Mouse (Mus musculus) hindbrain, embryonic 12.5 days (tissue): ENCODE measurements around the gene Fam222b. TPM values are rescaled to one million over a fixed set of nuclear protein-coding genes. Genes with fewer than 3 reads are reported as not detected.
A peak's percentile ranks its signal among the peaks of the same experiment; 100 is the strongest.
"Not testable (repeated sequence)": the region's sequence is repeated elsewhere in the genome, so short reads cannot be mapped to it uniquely, and the experiment has no call there.

Experiments
- ATAC-seq: fragments of 200-750 bp; cut with Nextera tagmentation; 2 replicates; pipeline ENCODE4 v1.8.0; 2017; ENCODE audit warnings: moderate TSS enrichment; ENCODE audit not compliant: low FRiP score
- H3K27ac ChIP-seq: fragments of 300-500 bp; sonication (generic); 2 replicates; pipeline ENCODE4 v1.5.1; 2016; ENCODE audit warnings: mild to moderate bottlenecking
- H3K27me3 ChIP-seq: fragments of 300-500 bp; sonication (generic); 2 replicates; pipeline ENCODE4 v1.6.1; 2016; ENCODE audit warnings: mild to moderate bottlenecking
- H3K36me3 ChIP-seq: fragments of 300-500 bp; sonication (generic); 2 replicates; pipeline ENCODE4 v1.6.1; 2016; ENCODE audit warnings: mild to moderate bottlenecking
- H3K4me1 ChIP-seq: fragments of 300-500 bp; sonication (generic); 2 replicates; pipeline ENCODE4 v1.6.1; 2016
- H3K4me2 ChIP-seq: fragments of 300-500 bp; sonication (generic); replicated peaks from 2 replicates; pipeline ENCODE4 v1.6.1; 2016; ENCODE audit warnings: mild to moderate bottlenecking
- H3K4me3 ChIP-seq: fragments of 300-500 bp; sonication (generic); 2 replicates; pipeline ENCODE4 v1.5.1; 2016; ENCODE audit warnings: mild to moderate bottlenecking
- H3K9ac ChIP-seq: fragments of 300-500 bp; sonication (generic); 2 replicates; pipeline ENCODE4 v1.6.1; 2016; ENCODE audit warnings: mild to moderate bottlenecking, moderate library complexity
- H3K9me3 ChIP-seq: fragments of 300-500 bp; sonication (generic); replicated peaks from 2 replicates; pipeline ENCODE4 v1.6.1; 2016; ENCODE audit warnings: mild to moderate bottlenecking
- WGBS: fragments of 180-500 bp; shearing (Covaris S2); methylation state at CpG from one replicate; pipeline ENCODE4 v1.1.7; 2016; 5-methylcytosine and 5-hydroxymethylcytosine counted together
- polyA plus RNA-seq: library from polyadenylated mRNA; unstranded; fragments of >200 nt; fragmentation: Nextera tagmentation; extraction: Ambion mirVana; gene quantifications from 2 replicates; pipeline ENCODE4 v1.2.1, GENCODE M21; 2016

Fam222b gene
- polyA plus RNA-seq, 1 experiment from 2014 or later: 24.3 TPM

- H3K27me3 ChIP-seq: no peaks in the 10 kb centered on the region
- peaks cover 22% of the 10 kb centered on the region for H3K36me3 ChIP-seq
- H3K9me3 ChIP-seq: no peaks in the 10 kb centered on the region
- peak overlapping the region; percentile 53 for H3K4me3 ChIP-seq
- H3K9ac ChIP-seq: peak overlapping the region; percentile 73
- H3K4me2 ChIP-seq: peak overlapping the region; percentile 90
- H3K4me1 ChIP-seq: peaks cover 58% of the 10 kb centered on the region
- 32% methylated on average over 8 of the region's 8 CpGs for WGBS
- H3K27ac ChIP-seq: peak overlapping the region; percentile 90; the same call in 1 of the 2 replicates
- no peak for ATAC-seq
These were observed 85.1 kb downstream of the Fam222b start for GRCm38 (mm10) chr11:78179438-78179999.

GRCm38 (mm10) chr11:78180081-78180761, 85.8 kb downstream of the Fam222b start:
- H3K9me3 ChIP-seq: no peaks in the 10 kb centered on the region
- ATAC-seq: no peak
- H3K9ac ChIP-seq: no peak overlapping the region
- H3K27me3 ChIP-seq: no peaks in the 10 kb centered on the region
- WGBS: 76% methylated on average over 6 of the region's 6 CpGs
- no peak overlapping the region for H3K4me3 ChIP-seq
- H3K27ac ChIP-seq: no peak overlapping the region
- peaks cover 58% of the 10 kb centered on the region for H3K4me1 ChIP-seq
- H3K36me3 ChIP-seq: peaks cover 22% of the 10 kb centered on the region
- H3K4me2 ChIP-seq: peak overlapping the region; percentile 90; the same call in 1 of the 2 replicates

- H3K27ac ChIP-seq: no peak overlapping the region
- H3K9ac ChIP-seq: peak overlapping the region; percentile 92
- no peaks in the 10 kb centered on the region for H3K9me3 ChIP-seq
- H3K4me1 ChIP-seq: peaks cover 52% of the 10 kb centered on the region
- ATAC-seq: no peak
- H3K4me3 ChIP-seq: peak overlapping the region; percentile 76
- WGBS: 44% methylated on average over 2 of the region's 2 CpGs
- peak overlapping the region; percentile 76 for H3K4me2 ChIP-seq
- peaks cover 22% of the 10 kb centered on the region for H3K36me3 ChIP-seq
- H3K27me3 ChIP-seq: no peaks in the 10 kb centered on the region
These were observed 87.4 kb downstream of the Fam222b start for GRCm38 (mm10) chr11:78181830-78182357.

GRCm38 (mm10) chr11:78182450-78182849, 88.0 kb downstream of the Fam222b start:
- 10% methylated on average over 7 of the region's 7 CpGs for WGBS
- Histone ChIP-seq H3K4me2 (peak overlapping the region; percentile 76), H3K9me3 (no peaks in the 10 kb centered on the region), H3K36me3 (peaks cover 22% of the 10 kb centered on the region), H3K27ac (peak overlapping the region; percentile 95), H3K4me3 (peak overlapping the region; percentile 76), H3K9ac (peak overlapping the region; percentile 92), H3K4me1 (peaks cover 46% of the 10 kb centered on the region), H3K27me3 (no peaks in the 10 kb centered on the region)
- no peak for ATAC-seq

GRCm38 (mm10) chr11:78182961-78183844, 88.7 kb downstream of the Fam222b start, which contains the start of gene Rpl23a:
Gene Rpl23a (minus strand): TSS chr11:78183584.
- H3K4me3 ChIP-seq: peak within 1 kb of the TSS; percentile 76
- under 1% methylated on average over 38 of the region's 38 CpGs for WGBS
- H3K36me3 ChIP-seq: peaks cover 22% of the 10 kb centered on the region
- H3K27me3 ChIP-seq: no peaks in the 10 kb centered on the region
- H3K4me1 ChIP-seq: peaks cover 44% of the 10 kb centered on the region
- peak within 1 kb of the TSS; percentile 76 for H3K4me2 ChIP-seq
- H3K27ac ChIP-seq: peak within 1 kb of the TSS; percentile 95
- H3K9ac ChIP-seq: peak within 1 kb of the TSS; percentile 92
- peak; percentile 92 for ATAC-seq
- H3K9me3 ChIP-seq: no peaks in the 10 kb centered on the region

GRCm38 (mm10) chr11:78183884-78184514, 89.5 kb downstream of the Fam222b start:
- H3K36me3 ChIP-seq: peaks cover 22% of the 10 kb centered on the region
- H3K4me2 ChIP-seq: peak overlapping the region; percentile 41
- 0 out of 2 replicates have a peak, but pooled peaks have one; percentile 6 for ATAC-seq
- WGBS: 53% methylated on average over 10 of the region's 10 CpGs
- H3K4me1 ChIP-seq: peaks cover 40% of the 10 kb centered on the region
- H3K9ac ChIP-seq: peak overlapping the region; percentile 13
- no peak overlapping the region for H3K27ac ChIP-seq
- no peaks in the 10 kb centered on the region for H3K27me3 ChIP-seq
- H3K4me3 ChIP-seq: peak overlapping the region; percentile 76; the same call in 1 of the 2 replicates
- no peaks in the 10 kb centered on the region for H3K9me3 ChIP-seq

GRCm38 (mm10) chr11:78184702-78185101, 90.2 kb downstream of the Fam222b start:
- H3K4me3 ChIP-seq, H3K9me3 ChIP-seq, H3K27me3 ChIP-seq, ATAC-seq, H3K9ac ChIP-seq, H3K27ac ChIP-seq, H3K4me2 ChIP-seq: not testable (repeated sequence)
- H3K36me3 ChIP-seq: peaks cover 17% of the 10 kb centered on the region
- WGBS: 94% methylated on average over 6 of the region's 6 CpGs
- peaks cover 35% of the 10 kb centered on the region for H3K4me1 ChIP-seq

GRCm38 (mm10) chr11:78188331-78189233, 94.1 kb downstream of the Fam222b start, which contains the start of gene Rab34:
Gene Rab34 (plus strand): TSS chr11:78188430.
- WGBS: under 1% methylated on average over 76 of the region's 80 CpGs
- H3K9ac ChIP-seq: peak within 1 kb of the TSS; percentile 89
- no peaks in the 10 kb centered on the region for H3K9me3 ChIP-seq
- no peaks in the 10 kb centered on the region for H3K27me3 ChIP-seq
- H3K4me1 ChIP-seq: peaks cover 21% of the 10 kb centered on the region
- peak within 1 kb of the TSS; percentile 96 for H3K27ac ChIP-seq
- H3K4me3 ChIP-seq: peak within 1 kb of the TSS; percentile 76
- peaks cover 26% of the 10 kb centered on the region for H3K36me3 ChIP-seq
- H3K4me2 ChIP-seq: peak within 1 kb of the TSS; percentile 65
- peak; percentile 70 for ATAC-seq

GRCm38 (mm10) chr11:78189234-78190040, 95.0 kb downstream of the Fam222b start:
- Histone ChIP-seq H3K4me2 (peak overlapping the region; percentile 65), H3K27me3 (no peaks in the 10 kb centered on the region), H3K4me1 (peaks cover 18% of the 10 kb centered on the region), H3K9ac (peak overlapping the region; percentile 89), H3K9me3 (no peaks in the 10 kb centered on the region), H3K27ac (peak overlapping the region; percentile 96), H3K36me3 (peaks cover 30% of the 10 kb centered on the region), H3K4me3 (peak overlapping the region; percentile 76)
- WGBS: under 1% methylated on average over 42 of the region's 42 CpGs
- ATAC-seq: peak; percentile 83

- peaks cover 24% of the 10 kb centered on the region for H3K4me1 ChIP-seq
- ATAC-seq: no peak
- H3K4me3 ChIP-seq: peak overlapping the region; percentile 76; the same call in 1 of the 2 replicates
- peak overlapping the region; percentile 65 for H3K4me2 ChIP-seq
- WGBS: 64% methylated on average over 6 of the region's 6 CpGs
- H3K27ac ChIP-seq: peak overlapping the region; percentile 96
- no peaks in the 10 kb centered on the region for H3K27me3 ChIP-seq
- peak overlapping the region; percentile 89; the same call in 1 of the 2 replicates for H3K9ac ChIP-seq
- peaks cover 30% of the 10 kb centered on the region for H3K36me3 ChIP-seq
- H3K9me3 ChIP-seq: no peaks in the 10 kb centered on the region
These were observed 95.6 kb downstream of the Fam222b start for GRCm38 (mm10) chr11:78190041-78190440.
